Mouse (Mus musculus) CD4-positive helper T cell, adult 2 months (primary cell): ENCODE measurements around the gene Syne2.

Experiments
- DNase-seq: peaks from one replicate; pipeline ENCODE4 v3.0.0-alpha.2; 2012; ENCODE audit warnings: low read depth, missing footprints, low spot score

Syne2 gene

GRCm38 (mm10) chr12:75924852-75925251 lies 106.9 kb downstream of the Syne2 start:
- DNase-seq = no peak

- peak; percentile 28 for DNase-seq
Observed at GRCm38 (mm10) chr12:75927596-75927995, 109.7 kb downstream of the Syne2 start.

- DNase-seq = no peak
Observed at GRCm38 (mm10) chr12:75933561-75933960, 115.6 kb downstream of the Syne2 start.

GRCm38 (mm10) chr12:75951328-75951727 lies 133.4 kb downstream of the Syne2 start:
- DNase-seq = peak; percentile 47

GRCm38 (mm10) chr12:75952011-75952410 lies 134.1 kb downstream of the Syne2 start:
- DNase-seq = no peak

GRCm38 (mm10) chr12:75966441-75967195 lies 148.7 kb downstream of the Syne2 start:
- no peak for DNase-seq

- DNase-seq = no peak
Observed at GRCm38 (mm10) chr12:75979079-75979478, 161.1 kb downstream of the Syne2 start.

- DNase-seq = no peak
Observed at GRCm38 (mm10) chr12:75983336-75983735, 165.4 kb downstream of the Syne2 start.

- DNase-seq = no peak
Observed at GRCm38 (mm10) chr12:75992226-75992858, 174.4 kb downstream of the Syne2 start.

GRCm38 (mm10) chr12:75992946-75993345 lies 175.0 kb downstream of the Syne2 start:
- DNase-seq = no peak

- DNase-seq = no peak
Observed at GRCm38 (mm10) chr12:75995086-75995485, 177.2 kb downstream of the Syne2 start.

GRCm38 (mm10) chr12:75997547-75997946 lies 179.6 kb downstream of the Syne2 start:
- no peak for DNase-seq

GRCm38 (mm10) chr12:75998416-75998815 lies 180.5 kb downstream of the Syne2 start:
- no peak for DNase-seq

- DNase-seq = no peak
Observed at GRCm38 (mm10) chr12:76004697-76005249, 186.8 kb downstream of the Syne2 start.

GRCm38 (mm10) chr12:76008991-76009390 lies 191.1 kb downstream of the Syne2 start:
- DNase-seq = no peak

- no peak for DNase-seq
Observed at GRCm38 (mm10) chr12:76012789-76013188, 194.9 kb downstream of the Syne2 start.

- no peak for DNase-seq
Observed at GRCm38 (mm10) chr12:76013480-76013879, 195.5 kb downstream of the Syne2 start.

GRCm38 (mm10) chr12:76015026-76015425 lies 197.1 kb downstream of the Syne2 start:
- DNase-seq = no peak

- DNase-seq = no peak
Observed at GRCm38 (mm10) chr12:76015489-76015888, 197.6 kb downstream of the Syne2 start.

GRCm38 (mm10) chr12:76016123-76017101 lies 198.5 kb downstream of the Syne2 start:
- DNase-seq = peak; percentile 76

GRCm38 (mm10) chr12:76018640-76019039 lies 200.7 kb downstream of the Syne2 start:
- DNase-seq = no peak

GRCm38 (mm10) chr12:76042301-76042700 lies 224.4 kb downstream of the Syne2 start:
- DNase-seq = no peak
